ENCODE assay signal across 8 mouse cellular contexts in genomic region chr7:34229691-34230111, GRCm38 (mm10). TPM values are rescaled to one million over a fixed set of nuclear protein-coding genes. Genes with fewer than 3 reads are reported as not detected.
DNase-seq lines count a peak whose midpoint lies in the region; TF ChIP-seq lines count a peak whose summit lies in the region.

No protein-coding gene starts in this region.

- no peak for TF ChIP-seq CTCF in spleen, adult 2 months (IDR thresholded peaks at IDR 0.05; ENCODE audit: extremely low read depth, insufficient read depth, insufficient read length, insufficient replicate concordance)
- TF ChIP-seq CTCF in small intestine, adult 2 months (IDR thresholded peaks at IDR 0.05; ENCODE audit: extremely low read depth, insufficient read length, insufficient replicate concordance, low read depth, low read length) = no peak

- peak overlapping the region; percentile 69 for H3K27ac ChIP-seq in spleen, adult 2 months (ENCODE audit: insufficient read depth, low read length)
- H3K27ac ChIP-seq in small intestine, adult 2 months (ENCODE audit: insufficient read depth, low read depth, low read length) = peak overlapping the region; percentile 81

- no peaks in the 10 kb centered on the region for H3K27me3 ChIP-seq in spleen, adult 2 months (ENCODE audit: control insufficient read depth, insufficient read depth, low read length)
- no peaks in the 10 kb centered on the region for H3K27me3 ChIP-seq in small intestine, adult 2 months (ENCODE audit: control insufficient read depth, insufficient read depth, low read length)

- peak in 1 of 2 experiments; percentile 26 for DNase-seq in spleen, adult 2 months (ENCODE audit: low read depth in 1 of 2, low spot score in 2 of 2)
- DNase-seq in spleen, postnatal 14 days (ENCODE audit: low spot score in 2 of 2) = no peak
- DNase-seq in cerebellum, postnatal 4 days (ENCODE audit: low spot score in 2 of 2) = peak; percentile 34 to 47
- DNase-seq in gastrocnemius, postnatal 14 days = peak; percentile 65
- DNase-seq in hindlimb bud, embryonic 11.5 days (ENCODE audit: extremely low spot score, low read depth, low spot score) = peak; percentile 3
- DNase-seq in left cerebral cortex, postnatal 14 days (ENCODE audit: low spot score in 2 of 2) = peak; percentile 57 to 67
- peak; percentile 55 for DNase-seq in mesoderm, embryonic 11.5 days (ENCODE audit: low read depth, low spot score)

- intact Hi-C loops in gastrocnemius, postnatal 14 days (cut with DNase I; ENCODE audit: low total_unique reads) = no loop called here
- intact Hi-C loops in left cerebral cortex, postnatal 14 days (cut with DNase I) = no loop called here

- peaks cover 15% of the 10 kb centered on the region for H3K36me3 ChIP-seq in spleen, adult 2 months (ENCODE audit: control insufficient read depth, insufficient read depth, low read length)
- H3K36me3 ChIP-seq in small intestine, adult 2 months (ENCODE audit: control insufficient read depth, insufficient read depth, low read length) = peaks cover 33% of the 10 kb centered on the region

- no peak for TF ChIP-seq POLR2A in spleen, adult 2 months (IDR thresholded peaks at IDR 0.05; ENCODE audit: low read depth, low read length)
- TF ChIP-seq POLR2A in small intestine, adult 2 months (IDR thresholded peaks at IDR 0.05; ENCODE audit: low read depth, low read length) = no peak

- under 1% methylated on average over 19 of the region's 19 CpGs for WGBS in spleen, adult 2 months
- under 1% methylated on average over 19 of the region's 19 CpGs for WGBS in small intestine, adult 2 months

- H3K4me1 ChIP-seq in spleen, adult 2 months (ENCODE audit: control insufficient read depth, insufficient read depth, insufficient read length) = peaks cover 10% of the 10 kb centered on the region; the same call in 1 of the 2 replicates
- H3K4me1 ChIP-seq in small intestine, adult 2 months (ENCODE audit: control insufficient read depth, insufficient read depth, insufficient read length, low read length) = peaks cover 28% of the 10 kb centered on the region

- H3K4me3 ChIP-seq in spleen, adult 2 months (ENCODE audit: extremely low read depth, insufficient read depth, insufficient read length) = peak overlapping the region; percentile 79
- H3K4me3 ChIP-seq in small intestine, adult 2 months (ENCODE audit: low read depth, low read length) = peak overlapping the region; percentile 73

RNA-seq across cellular contexts. Expression of gene Gpi1, which starts 0.4 kb away (rescaled TPM):
- polyA plus RNA-seq in spleen, adult 2 months (2012; rRNA removed) = 116 and 161 TPM in 2 replicates
- total RNA-seq in gastrocnemius, postnatal 14 days (2021) = 1,000 to 10,000 TPM; 1,010 to 1,102 TPM
- 100 to 1,000 TPM; 676 to 689 TPM for total RNA-seq in left cerebral cortex, postnatal 14 days (2021)
- polyA plus RNA-seq in small intestine, adult 2 months (2012; rRNA removed) = 291 and 420 TPM in 2 replicates

RNA-seq across cellular contexts. Expression of gene Gm6096, which starts 21.1 kb away (rescaled TPM):
- polyA plus RNA-seq in spleen, adult 2 months (2012; rRNA removed) = not detected in 2 replicates
- total RNA-seq in gastrocnemius, postnatal 14 days (2021) = not detected
- total RNA-seq in left cerebral cortex, postnatal 14 days (2021) = not detected
- not detected in 2 replicates for polyA plus RNA-seq in small intestine, adult 2 months (2012; rRNA removed)

RNA-seq across cellular contexts. Expression of gene Pdcd2l, which starts 33.2 kb away (rescaled TPM):
- 20.2 and 25.7 TPM in 2 replicates for polyA plus RNA-seq in spleen, adult 2 months (2012; rRNA removed)
- 10 to 100 TPM; 17.1 to 17.6 TPM for total RNA-seq in gastrocnemius, postnatal 14 days (2021)
- total RNA-seq in left cerebral cortex, postnatal 14 days (2021) = 10 to 100 TPM; 22.8 to 25.4 TPM
- polyA plus RNA-seq in small intestine, adult 2 months (2012; rRNA removed) = 13.7 and 15.2 TPM in 2 replicates

Comparison
In these comparisons a context has a peak if more than half of its experiments do, and no peak if none do; other contexts are left out.
1. DNase-seq: peak in cerebellum, postnatal 4 days (2 of 2), gastrocnemius, postnatal 14 days (single experiment), hindlimb bud, embryonic 11.5 days (single experiment), left cerebral cortex, postnatal 14 days (2 of 2) and mesoderm, embryonic 11.5 days (single experiment); none in spleen, postnatal 14 days (0 of 2).